Mouse (Mus musculus) embryo, embryonic 10.5 days (tissue): Measurements from ENCODE around the gene Snrnp200.
"Not testable (repeated sequence)": the region's sequence is repeated elsewhere in the genome, so short reads cannot be mapped to it uniquely, and the experiment has no call there.

Experiments
- DNase-seq: peaks from one replicate; pipeline ENCODE4 v3.0.0-alpha.2; 2015; ENCODE audit warnings: low spot score

Gene Snrnp200

DNA sequence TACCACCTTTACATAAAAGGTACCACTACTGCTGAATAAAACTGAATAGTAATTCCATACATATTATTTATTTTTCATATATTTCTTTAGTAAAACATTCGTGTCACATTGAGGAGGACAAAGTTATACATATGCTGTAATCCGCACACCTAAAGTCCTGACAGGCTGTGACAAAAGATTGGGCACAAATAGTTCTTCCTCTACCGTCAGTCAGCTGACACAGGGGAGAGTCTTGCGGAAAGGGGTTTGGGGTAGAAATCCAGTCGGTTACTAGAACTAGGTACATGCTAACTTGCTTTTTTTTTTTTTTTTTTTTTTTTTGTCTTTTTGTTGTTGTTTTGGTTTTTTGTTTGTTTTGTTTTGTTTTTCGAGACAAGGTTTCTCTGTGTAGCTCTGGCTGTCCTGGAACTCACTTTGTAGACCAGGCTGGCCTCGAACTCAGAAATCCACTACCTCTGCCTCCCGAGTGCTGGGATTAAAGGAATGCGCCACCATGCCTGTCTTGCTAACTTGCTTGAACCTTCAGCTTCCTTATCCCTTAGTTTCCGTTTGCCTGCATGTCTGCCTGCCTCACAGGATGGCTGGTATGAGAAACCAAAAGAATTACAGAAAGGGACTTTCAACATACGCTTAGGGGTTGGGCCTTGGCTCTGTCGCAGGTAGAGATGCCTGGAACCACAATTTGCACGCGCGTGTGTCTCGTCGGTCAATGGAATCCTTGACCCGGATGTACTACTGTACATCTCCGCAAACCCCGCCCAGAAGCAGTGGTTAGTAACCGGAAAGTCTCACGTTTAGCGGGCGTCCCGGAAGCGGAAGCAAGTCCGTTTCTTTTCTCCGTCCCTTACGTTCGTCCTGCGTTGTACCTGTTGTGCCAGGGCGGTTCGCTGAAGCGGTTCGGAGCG, at the start of gene Snrnp200, which contains the start of gene 1810024B03Rik:
Gene Snrnp200 (plus strand): TSS at position 840 of the 905 bp plus-strand sequence.
Gene 1810024B03Rik (minus strand): TSS at position 734 of the 905 bp plus-strand sequence.
- DNase-seq: peak; percentile 99

DNA sequence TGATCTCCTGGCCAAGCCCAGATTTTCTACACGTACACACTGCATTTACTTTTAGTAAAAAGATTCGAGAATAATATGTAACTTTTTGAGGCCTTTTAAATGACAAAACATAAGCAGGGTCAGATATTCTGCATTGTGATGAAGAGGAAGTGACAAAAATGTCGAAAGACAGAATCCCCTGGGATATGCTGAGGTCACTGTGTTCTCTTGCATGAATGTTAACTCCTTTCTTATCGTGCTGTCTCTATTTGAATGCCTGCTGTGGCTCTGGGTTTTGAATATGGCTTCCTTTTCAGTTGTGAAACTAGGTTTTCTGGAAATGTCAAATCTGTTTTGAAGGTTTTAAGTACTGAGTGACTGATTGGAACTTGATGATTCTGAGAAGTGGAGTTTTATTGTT, 42.5 kb upstream of the Snrnp200 start:
- no peak for DNase-seq

GRCm38 (mm10) chr2:127166261-127166660, 41.9 kb upstream of the Snrnp200 start:
- peak; percentile 72 for DNase-seq

DNA sequence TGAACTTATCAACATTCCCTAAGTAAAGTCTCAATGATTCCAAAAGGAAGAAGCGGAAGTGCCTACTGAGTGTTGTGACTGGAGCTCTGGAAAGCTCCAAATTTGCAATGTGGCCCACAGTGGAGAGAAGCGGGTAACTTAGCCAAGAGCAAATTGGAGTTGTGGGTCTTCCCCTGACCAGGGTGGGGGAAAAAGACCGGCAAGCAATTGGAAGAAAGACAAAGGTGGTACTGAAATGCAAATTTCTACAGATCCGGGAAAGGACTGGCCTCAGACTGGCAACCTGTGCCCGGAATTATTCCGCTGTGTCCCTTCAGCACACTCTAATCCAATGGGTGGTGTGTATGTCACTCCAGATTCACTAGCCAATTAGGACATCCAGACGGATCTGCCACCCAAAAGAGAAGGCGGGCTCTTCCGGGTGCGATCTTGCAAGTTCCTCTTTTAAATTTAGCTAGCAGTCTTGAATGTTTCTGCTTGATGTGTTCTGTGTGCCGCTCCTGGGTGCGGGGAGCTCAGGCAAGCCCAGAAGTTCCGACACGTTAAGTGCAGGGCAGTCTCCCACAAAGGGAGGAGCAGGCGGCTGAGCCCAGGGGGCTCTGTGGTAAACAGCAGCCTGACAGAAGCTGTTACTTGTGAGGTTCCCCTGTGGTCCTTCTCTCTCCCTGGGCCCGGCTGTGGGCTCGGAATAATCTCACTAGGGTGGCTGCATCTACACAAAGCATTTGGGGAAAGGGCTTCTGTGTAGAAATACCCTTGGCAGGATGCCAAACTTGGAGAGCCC, 25.4 kb upstream of the Snrnp200 start:
- DNase-seq: peak; percentile 93

DNA sequence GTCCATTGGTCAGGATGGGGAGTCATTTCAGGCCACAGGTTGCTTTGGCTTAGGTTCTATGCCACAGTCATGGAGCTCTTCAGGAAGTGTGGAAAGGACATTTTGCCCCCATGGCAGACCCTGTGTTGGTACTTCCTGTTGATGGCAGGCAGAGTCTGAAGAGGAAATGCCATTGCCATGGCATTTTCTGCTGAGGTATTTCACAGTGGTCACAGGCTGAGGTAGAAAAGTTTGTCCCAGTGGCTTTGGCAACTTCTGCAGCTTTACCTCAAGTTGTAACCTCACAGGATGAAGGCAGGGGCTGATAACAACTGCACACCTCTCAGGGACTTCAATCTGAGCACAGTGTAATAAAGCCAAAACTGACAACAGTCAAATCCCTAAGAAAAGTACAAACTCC, 18.6 kb upstream of the Snrnp200 start:
- DNase-seq: no peak

GRCm38 (mm10) chr2:127204932-127205331, 3.3 kb upstream of the Snrnp200 start:
- peak; percentile 82 for DNase-seq

GRCm38 (mm10) chr2:127205936-127206335, 2.2 kb upstream of the Snrnp200 start:
- not testable (repeated sequence) for DNase-seq

DNA sequence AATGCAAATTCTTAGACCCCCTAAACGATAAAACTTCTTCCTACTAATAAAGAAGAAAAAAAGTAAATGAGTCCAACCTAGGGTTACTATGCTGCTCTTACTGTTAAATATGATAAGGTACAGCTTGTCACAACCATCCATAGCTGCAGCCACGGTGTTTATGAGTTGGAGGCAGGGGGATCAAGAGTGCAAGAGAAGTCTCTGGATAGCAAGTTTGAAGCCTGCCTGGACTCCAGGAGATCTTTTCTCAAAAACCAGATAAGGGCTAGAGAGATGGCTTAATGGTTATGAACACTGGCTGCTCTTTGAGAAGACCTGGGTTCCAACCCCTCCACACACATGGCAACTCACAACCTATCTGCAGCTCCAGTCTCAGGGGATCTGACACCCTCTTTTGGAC, 1.3 kb upstream of the Snrnp200 start:
- no peak for DNase-seq

DNA sequence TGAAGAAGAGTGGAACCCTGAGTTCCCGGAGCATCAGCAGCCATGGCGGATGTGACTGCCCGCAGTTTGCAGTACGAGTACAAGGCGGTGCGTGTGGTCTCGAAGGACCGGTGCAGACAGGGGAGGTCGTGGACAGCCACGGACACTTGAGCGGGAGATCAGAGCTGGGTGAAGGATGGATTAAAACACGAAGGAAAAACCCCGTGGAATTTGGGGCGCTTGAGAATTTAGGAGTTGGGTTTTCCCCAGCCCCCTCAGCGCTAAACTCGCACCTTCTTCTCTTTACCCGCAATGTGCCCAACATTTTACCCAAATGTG, 225 bp downstream of the Snrnp200 start:
- DNase-seq: no peak

DNA sequence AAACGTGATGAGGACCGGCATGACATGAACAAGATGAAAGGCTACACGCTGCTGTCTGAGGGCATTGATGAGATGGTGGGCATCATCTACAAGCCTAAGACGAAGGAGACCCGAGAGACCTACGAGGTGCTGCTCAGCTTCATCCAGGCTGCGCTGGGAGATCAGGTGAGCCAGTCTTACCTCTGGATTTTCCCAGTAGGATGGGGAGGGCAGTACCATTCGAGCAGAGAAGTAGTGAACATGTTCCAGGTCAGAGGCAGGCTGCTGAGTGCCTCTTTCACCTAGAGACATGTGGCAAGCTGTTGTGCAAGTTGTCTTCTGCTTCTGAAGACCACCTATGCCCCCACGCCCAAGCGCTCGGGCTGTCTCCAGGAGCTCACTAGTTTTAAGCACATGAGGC, 2.5 kb downstream of the Snrnp200 start:
- DNase-seq: no peak

- no peak for DNase-seq
Measured at GRCm38 (mm10) chr2:127217746-127218145, 9.6 kb downstream of the Snrnp200 start.

GRCm38 (mm10) chr2:127225261-127225660, 17.1 kb downstream of the Snrnp200 start:
- no peak for DNase-seq

GRCm38 (mm10) chr2:127237897-127238610, 29.9 kb downstream of the Snrnp200 start:
- no peak for DNase-seq

DNA sequence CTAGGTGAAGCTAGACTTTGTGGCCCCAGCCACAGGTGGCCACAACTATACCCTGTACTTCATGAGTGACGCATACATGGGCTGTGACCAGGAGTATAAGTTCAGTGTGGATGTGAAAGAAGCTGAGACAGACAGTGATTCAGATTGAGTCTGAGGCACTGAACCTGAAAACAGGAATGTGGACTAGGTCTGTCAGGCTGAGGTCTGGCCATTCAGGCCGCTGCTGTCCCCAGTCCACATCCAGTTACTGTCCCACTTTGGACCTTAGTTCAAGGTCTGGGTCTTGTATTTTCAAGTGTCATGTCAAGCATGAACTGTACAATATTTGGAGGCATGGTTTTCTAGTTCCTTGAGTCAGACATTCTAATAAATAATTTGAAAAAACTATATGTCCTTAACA, 31.9 kb downstream of the Snrnp200 start:
- no peak for DNase-seq

DNA sequence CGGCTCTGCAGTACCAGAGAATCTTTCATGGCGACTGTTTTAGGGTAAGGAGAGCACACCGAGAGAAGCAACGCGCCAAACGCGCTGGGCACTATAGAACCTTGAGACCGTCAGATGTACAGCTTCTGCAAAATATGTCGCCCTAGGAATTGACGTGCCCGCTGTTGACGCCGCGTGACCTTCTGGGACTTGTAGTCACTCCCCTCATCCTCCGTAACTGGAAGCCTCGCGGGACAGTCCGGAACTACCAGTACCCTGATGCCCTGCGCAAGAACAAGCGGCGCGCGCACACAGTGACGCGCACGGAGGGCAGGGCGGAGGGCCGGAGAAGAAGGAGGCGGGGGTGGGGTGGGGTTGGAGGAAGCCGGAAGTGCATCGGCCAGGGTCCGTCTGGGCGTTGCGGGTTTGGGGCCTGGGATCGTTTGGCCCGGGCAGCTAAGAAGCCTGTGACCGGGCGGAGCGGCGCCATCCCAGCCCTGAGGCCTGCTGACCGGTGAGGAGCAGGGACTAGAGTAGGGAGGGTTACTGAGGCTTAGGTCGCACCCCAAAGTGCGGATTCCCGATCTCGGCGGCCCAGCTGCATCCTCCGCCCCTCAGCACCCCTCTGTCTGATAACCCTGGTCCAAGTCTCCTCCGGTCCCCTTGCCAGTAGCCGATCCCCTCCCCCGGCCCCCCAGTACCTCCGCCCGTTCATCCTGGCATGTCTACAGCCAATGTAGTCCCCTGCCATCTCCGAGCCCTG, 39.6 kb downstream of the Snrnp200 start, which contains the start of the genes Ciao1 and Tmem127:
Gene Ciao1 (minus strand): TSS at position 225 of the 742 bp plus-strand sequence.
Gene Tmem127 (plus strand): TSS at position 317 of the 742 bp plus-strand sequence.
- DNase-seq: peak; percentile 99

DNA sequence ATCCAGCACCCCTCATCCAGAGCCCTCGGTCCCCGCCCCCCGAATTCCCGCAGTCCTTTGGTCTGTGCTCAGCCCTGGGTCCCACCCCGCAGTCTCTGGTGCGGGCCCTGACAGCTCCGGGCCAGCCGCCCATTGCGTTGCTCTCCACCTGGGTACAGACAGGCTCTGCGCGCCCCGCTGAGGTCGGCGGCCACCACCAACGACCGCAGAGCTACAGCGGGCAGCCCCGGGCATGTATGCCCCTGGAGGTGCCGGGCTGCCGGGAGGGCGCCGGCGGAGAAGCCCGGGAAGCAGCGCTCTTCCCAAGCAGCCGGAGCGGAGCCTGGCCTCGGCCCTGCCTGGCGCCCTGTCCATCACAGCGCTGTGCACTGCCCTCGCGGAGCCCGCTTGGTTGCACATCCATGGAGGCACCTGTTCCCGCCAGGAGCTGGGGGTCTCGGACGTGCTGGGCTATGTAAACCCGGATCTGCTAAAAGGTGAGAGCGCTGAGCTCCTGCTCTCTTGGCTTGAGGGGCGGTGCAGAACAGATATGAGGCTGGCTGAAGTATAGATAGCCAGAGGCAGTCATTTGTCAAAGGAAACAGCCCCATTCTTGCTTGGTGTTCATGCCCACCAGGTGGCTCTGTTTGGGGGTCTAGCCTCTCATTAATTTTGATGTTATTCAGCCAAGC, 40.3 kb downstream of the Snrnp200 start:
- DNase-seq: peak; percentile 57

GRCm38 (mm10) chr2:127250291-127251008, 42.3 kb downstream of the Snrnp200 start:
- DNase-seq: no peak

- no peak for DNase-seq
Measured at GRCm38 (mm10) chr2:127251457-127251856, 43.3 kb downstream of the Snrnp200 start.

- no peak for DNase-seq
Measured at GRCm38 (mm10) chr2:127251880-127252527, 43.8 kb downstream of the Snrnp200 start.

DNA sequence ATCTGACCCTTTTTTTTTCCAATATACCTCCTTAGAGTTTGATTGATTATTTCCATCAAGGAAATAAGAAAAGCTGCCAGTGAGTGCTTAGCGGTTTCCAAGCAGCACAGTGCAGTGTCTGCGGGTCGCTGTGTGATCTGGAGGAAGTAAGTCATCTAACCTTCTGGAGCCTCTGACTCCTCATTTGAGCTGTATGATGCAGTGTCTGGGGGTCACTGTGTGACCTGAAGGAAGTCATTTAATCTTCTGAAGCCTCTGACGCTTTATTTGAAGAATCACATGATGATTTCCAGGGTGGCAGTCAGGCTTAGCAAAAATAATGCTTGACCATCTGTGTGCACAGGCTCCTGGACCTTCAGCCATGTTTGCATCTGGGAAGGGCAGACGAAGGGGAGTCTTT, 44.6 kb downstream of the Snrnp200 start:
- no peak for DNase-seq
